Mouse (Mus musculus) left cerebral cortex, adult 11 months (tissue): ENCODE data around the gene Lrtm2.

Source experiments
- DNase-seq: peaks from one replicate; pipeline ENCODE4 v3.0.0; 2022; ENCODE audit warnings: low spot score

Gene Lrtm2

DNA sequence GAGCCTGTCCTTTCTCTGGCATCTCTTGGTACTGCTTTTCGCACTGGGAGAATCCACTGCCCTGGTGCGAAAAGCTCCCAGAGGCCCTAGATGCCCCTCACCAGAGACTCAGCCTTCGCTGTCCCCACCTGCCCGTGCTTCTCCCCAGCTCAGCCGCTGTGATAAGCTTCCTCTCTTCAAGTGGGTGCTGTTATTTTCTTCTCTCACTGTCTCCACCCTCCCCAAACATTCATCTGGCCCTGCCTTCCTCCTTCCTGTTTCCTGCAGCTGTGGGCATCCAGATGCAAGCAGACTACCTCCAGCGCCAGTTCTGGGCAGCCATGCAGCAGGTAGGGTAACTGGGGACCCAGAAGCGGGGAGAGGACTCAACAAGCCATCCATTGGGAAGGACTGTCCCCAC lies 5.6 kb upstream of the Lrtm2 start:
- DNase-seq: no peak

DNA sequence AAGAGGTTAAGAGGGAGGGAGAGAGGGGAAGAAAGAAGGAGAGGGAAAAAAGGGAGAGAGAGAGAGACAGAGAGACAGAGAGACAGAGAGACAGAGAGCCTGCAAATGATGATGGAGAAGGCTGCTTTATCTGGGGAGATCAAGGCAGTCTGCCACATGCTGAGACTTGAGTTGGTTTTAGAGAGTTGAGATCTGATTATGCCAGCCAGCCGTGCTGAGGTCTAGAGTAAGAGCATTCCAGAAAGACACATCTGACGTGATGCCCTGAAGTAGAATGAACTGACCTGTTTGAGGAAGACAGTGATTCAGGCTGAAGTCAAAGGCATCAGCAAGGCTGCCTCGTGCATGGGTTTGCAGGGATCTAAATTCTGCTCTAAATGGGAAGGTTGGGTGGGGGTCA lies 3.3 kb upstream of the Lrtm2 start:
- DNase-seq: no peak

DNA sequence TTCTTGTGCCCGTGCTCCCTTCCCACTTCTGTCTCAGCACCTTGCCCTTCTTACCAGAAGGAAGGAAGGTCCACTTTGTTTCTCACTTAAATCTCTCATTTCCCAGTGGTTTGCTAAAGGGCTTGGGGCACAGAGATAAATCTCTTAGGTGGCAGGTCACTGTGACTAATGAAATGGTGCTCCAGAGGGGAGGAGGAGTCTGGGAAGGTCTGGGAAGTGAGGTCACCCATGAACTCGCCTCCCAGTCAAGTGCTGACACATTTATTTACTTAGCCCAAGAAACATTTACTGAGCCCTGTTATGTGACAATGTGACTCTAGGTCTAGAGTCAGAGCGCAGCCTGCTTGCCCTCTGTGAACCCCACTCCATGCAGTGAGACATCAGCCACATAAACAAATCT lies 2.6 kb upstream of the Lrtm2 start:
- DNase-seq: no peak

DNA sequence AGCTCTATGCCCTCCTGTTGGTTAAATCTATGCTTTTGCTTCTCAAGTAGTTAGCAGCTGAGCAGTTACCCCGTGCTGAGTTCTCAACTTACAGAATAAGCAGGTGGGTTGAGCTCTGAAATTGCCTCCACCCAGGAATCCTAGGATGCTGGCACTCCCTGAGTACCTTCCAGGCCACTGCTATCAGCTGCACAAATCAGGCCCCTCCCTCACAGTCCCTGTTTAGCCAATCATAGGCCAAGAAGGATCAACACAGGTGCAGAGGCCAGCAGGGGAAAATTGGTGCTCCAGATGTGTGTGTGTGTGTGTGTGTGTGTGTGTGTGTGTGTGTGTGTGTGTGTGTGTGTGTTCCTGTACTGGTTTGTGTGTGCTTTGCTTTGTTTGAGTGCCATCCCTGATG lies 1.5 kb upstream of the Lrtm2 start:
- no peak for DNase-seq

DNA sequence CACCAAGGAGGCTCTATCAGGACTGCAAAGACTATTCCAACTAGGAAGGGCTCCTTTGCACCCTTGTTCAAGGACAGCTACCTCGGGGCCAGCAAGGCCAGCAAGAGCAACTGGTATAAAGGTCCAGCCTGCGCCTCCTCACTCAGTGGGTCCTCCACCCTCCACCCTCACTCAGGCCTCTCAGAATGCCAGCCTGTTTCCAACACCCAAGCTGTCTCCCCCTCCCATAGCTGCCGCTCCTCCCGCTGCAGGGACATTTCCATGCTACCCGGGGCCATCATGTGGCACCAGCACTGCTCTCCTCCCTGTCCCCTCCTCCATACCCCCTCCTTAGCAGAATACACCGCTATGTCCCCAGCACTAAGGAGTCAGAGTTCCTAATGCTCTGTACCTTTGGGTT lies 630 bp downstream of the Lrtm2 start:
- no peak for DNase-seq

DNA sequence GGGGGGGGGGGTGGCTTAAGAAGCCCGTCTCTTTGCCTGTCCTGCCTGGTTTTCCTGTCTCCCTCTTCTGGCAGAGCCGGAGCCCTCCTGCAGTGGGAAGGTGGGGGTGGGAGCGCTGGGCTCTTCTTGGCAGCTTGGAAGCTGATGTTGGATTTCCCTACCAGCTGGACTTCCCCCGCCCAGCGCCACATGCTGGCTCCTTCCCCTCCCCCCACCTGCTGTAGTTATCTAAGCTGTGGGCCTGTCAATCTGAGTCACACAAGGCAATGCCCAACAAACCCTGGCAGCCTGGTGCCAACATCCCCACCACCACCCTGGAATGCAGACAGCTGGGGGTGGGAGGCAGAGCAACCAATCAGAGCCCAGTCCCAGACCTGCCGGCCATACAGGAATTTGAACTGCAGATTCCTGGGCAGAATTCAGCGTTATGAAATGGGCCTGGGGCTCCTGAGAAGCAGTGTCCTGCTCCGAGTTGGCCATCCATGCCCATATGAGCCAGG lies 1.3 kb downstream of the Lrtm2 start:
- peak; percentile 85 for DNase-seq

DNA sequence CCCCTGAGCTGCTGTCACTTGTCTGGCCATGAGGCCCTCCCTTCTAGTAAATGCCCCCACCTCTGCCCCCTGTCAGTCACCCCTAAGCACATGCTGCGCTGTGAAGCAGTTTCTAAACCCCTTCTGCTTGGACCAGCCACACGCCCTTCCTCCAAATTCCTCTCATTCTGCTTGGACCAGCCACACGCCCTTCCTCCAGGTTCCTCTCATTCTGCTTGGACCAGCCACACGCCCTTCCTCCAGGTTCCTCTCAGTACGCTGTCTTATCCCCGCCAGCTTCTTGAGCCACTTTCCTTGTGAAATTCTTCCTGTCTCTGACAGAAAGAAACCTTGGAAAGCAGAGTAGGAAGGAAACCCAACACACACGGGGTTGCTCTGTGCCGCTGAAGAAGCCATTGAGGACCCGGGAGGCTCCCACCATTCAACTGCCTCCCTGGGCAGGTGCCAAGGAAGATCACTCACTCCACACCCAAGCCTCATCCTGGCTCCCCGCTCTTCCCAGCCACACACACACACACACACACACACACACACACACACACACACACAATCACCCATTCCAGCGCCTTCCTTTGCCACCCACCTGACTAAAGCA lies 1.9 kb downstream of the Lrtm2 start:
- no peak for DNase-seq

DNA sequence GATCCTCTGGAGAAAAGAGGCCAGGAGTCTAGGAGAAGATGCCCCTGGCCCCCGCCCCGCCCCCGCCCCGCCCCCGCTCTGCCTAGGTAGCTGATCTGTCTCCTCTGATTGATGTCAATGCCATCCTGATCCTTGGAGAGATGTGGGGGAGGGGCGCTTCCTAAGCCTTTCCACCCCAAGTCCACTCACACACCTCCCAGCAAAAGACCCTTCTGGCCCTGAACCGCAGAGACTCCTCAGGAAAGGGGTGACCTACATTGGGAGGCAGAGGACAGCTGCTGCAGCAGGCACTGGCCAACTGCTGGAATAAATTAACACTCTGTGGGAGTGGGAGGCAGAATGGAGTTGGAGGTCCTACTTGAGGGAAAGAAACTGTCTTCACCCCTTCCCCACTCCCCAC lies 4.0 kb downstream of the Lrtm2 start:
- no peak for DNase-seq

DNA sequence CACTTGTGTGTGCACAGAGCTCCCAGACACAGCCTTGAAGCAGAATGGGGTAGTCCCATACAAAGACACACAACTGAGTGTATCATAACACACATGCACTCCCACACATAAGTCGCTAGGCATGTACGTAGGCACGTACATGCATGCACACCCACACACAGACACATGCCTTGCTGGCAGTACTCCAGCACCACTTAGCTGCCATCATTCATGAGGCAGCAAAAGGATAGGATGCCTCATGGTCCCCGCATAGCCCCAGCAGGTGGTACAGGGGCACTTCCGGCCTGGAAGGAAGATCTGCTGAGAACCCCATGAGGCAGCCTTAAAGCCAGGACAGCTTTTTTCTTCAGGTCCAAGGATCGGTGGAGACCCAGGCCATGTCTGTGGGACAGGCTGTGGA lies 4.6 kb downstream of the Lrtm2 start:
- DNase-seq: no peak

DNA sequence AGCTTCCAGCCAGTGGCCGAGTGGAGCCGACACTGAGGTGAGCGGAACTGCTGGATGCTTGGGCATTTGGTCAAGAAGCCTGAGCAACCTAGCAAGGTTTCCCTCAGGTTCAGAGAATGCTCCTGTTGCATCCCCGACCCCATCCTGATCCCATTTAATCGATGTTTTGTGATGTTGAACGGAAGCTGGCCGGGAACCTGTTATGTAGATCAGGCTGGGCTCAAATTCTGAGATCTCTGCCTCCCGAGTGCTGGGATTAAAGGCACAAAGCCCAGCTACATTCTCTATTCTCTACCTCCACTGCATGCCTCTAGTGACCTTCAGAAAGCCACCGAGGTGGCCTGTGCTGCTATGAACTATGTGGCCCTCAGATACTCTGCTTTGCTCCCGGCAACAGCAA lies 5.8 kb downstream of the Lrtm2 start:
- DNase-seq: no peak

DNA sequence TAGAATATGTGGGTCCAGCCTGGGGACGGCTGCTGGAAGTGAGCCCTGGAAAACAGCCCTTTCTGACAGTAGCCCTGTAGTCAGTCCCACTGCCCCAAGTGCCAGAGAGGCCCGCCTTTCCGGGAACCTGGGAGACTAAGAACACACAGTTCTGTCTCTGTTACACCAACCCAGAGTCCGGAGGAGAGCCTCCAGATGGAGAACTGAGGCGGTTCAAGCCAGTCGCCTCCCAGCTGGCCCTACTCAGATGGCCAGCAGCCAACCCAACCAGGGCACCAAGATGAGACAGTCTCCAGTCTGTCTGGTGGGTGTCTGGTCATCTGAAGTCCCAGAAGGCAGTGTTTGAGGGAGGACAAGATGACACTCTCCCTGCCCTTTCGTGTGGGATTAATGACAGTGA lies 8.8 kb downstream of the Lrtm2 start:
- DNase-seq: no peak

DNA sequence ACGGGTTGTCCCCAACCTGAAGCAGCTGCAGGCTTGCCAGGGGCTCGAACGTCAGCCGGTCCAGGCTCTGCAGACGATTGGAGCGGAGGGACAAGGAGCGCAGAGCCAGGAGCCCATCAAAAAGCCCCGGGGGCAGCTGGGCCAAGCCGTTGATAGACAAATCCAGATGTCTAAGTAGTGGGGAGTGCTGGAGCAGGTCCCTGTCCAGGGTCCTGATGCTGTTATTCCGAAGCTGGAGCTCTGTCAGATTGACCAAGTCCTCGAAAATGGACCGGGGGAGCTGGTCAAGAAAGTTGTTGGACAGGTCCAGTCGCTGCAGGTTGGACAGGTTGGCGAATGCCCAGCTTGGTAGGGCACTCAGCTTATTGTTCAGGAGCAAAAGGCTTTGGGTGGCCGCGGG lies 10.1 kb downstream of the Lrtm2 start:
- no peak for DNase-seq

- no peak for DNase-seq
These were observed 11.2 kb downstream of the Lrtm2 start for GRCm38 (mm10) chr6:119319358-119319757.

DNA sequence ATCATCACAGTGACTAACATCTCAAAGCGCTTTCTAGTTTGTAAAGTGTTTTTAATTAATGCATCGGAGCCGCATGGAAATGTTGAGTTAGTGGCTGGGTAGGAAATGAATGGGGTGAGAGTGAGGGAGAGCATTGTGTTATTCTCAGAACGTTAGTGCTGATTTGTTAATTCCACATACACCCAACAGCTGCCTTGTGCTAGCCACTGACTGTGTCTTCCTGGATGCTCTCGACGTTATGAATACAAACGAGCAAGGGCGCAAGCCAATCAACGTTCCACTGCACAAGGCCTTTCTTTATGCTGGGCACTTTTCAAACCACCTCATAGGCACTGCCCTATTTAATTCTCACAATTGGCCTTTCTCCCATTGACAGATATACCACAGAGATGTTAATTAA lies 11.8 kb downstream of the Lrtm2 start:
- no peak for DNase-seq

DNA sequence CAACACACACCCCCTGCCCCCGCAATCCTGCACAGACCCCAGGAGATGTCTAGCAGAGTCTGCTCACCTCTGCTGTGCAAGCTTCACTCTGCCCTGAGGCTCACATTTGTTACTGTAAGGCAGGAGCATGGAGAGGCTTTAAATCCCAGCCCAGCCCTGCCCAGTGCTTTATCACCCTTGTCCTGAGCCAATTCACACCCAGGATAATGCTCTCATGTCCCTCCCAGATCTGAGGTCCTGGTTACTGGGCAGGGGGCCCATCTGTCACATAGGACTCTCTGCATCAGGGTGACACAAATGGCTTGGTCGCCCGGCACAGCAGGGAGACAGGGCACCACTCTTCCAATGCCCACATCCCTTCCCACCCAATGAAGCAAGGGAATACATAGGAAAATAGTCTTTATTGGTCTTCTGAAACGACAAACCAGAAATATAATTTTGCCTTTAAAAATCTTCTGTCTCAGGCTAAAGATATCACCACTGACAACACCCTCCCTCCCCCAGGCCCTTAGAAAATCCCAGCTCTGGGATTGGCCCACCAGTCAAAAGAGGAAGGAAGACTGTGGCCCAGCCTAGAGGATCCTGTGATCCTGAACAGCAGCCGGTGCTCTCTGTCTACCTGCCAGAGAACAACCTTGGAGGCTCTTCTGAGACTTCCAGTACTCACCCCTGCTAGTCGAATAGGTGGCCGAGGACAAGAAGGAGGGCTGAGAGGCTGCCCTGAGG lies 15.7 kb downstream of the Lrtm2 start:
- no peak for DNase-seq

- DNase-seq: no peak
These were observed 16.8 kb downstream of the Lrtm2 start for GRCm38 (mm10) chr6:119313588-119314375.

- DNase-seq: no peak
These were observed 17.5 kb downstream of the Lrtm2 start for GRCm38 (mm10) chr6:119313096-119313495.

DNA sequence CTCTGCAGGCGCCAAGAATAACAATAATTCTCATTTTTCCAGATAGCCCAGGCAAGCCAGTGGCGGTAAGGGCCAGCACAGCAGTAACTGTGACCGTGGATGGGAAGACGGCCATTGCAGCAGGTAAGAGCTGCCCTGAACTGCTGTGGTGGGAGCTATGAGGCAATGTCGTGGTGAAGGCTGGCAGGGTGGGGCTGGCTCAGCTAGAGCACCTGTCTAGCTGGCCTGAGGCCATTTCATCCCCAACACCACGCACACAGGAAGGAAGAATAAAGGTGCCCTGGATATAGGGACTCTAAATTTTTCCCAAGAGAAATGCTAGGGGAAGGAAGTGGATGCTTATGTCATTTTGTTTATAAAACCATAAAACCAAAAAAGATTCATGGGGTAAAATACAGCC lies 18.2 kb downstream of the Lrtm2 start:
- no peak for DNase-seq

- DNase-seq: peak; percentile 71
These were observed 20.4 kb downstream of the Lrtm2 start for GRCm38 (mm10) chr6:119310176-119310575.

- no peak for DNase-seq
These were observed 22.6 kb downstream of the Lrtm2 start for GRCm38 (mm10) chr6:119307867-119308413.

DNA sequence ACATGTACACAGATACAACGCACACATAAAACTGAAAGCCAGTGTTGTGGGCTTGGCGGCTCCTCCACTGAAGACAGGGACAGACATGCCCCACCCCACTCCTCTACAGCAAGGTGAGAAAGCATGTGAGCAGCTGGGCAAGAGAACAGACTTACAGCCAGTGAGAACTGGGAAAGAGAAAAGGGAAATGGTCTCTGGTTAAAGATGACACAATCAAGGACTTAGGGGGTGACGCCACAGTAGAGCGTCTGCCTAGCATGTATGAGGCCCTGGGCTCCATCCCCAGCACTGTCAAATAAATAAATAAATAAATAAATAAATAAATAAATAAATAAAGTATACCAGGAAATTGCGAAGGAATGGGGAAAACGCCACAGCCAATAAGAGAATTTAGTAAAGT lies 27.2 kb downstream of the Lrtm2 start:
- no peak for DNase-seq

GRCm38 (mm10) chr6:119301310-119301709 lies 29.3 kb downstream of the Lrtm2 start:
- DNase-seq: no peak

DNA sequence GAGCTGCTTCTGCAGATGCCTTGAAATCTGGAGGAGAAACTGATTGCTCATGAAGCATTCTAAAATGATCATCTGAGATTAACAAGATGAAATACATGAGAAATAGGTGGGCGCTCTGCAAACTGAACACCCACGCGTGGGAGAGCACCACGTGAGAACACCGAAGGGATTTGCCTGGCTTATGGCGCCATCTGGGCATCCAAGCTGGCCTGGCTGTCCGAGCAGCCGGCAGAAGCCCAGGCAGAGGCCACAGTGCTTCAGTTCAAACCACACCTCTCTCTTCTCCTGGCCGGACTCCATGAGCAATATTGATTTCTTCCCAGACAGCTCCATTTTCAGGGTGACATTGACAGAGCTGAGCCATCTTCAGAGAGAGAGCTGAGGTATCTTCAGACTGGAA lies 49.8 kb downstream of the Lrtm2 start:
- DNase-seq: peak; percentile 57
